Mouse (Mus musculus) neural tube, embryonic 15.5 days (tissue): ENCODE results near the gene Rgl1. TPM values are rescaled to one million over a fixed set of nuclear protein-coding genes. Genes with fewer than 3 reads are reported as not detected.
A peak's percentile ranks its signal among the peaks of the same experiment; 100 is the strongest.

Experiments
- ATAC-seq: fragments of 200-750 bp; cut with Nextera tagmentation; 2 replicates; pipeline ENCODE4 v1.8.0; 2017; ENCODE audit warnings: mild to moderate bottlenecking, moderate TSS enrichment, moderate library complexity; ENCODE audit not compliant: low FRiP score
- H3K27ac ChIP-seq: fragments of 300-500 bp; sonication (generic); replicated peaks from 2 replicates; pipeline ENCODE4 v1.5.1; 2015; ENCODE audit warnings: mild to moderate bottlenecking, inconsistent platforms
- H3K27me3 ChIP-seq: fragments of 300-500 bp; sonication (generic); replicated peaks from 2 replicates; pipeline ENCODE4 v1.6.1; 2015; ENCODE audit warnings: inconsistent platforms
- H3K36me3 ChIP-seq: fragments of 300-500 bp; sonication (generic); 2 replicates; pipeline ENCODE4 v1.6.1; 2015; ENCODE audit warnings: inconsistent platforms
- H3K4me1 ChIP-seq: fragments of 300-500 bp; sonication (generic); 2 replicates; pipeline ENCODE4 v1.6.1; 2015; ENCODE audit warnings: inconsistent platforms
- H3K4me2 ChIP-seq: fragments of 300-500 bp; sonication (generic); 2 replicates; pipeline ENCODE4 v1.6.1; 2015; ENCODE audit warnings: inconsistent platforms, mild to moderate bottlenecking, moderate library complexity
- H3K4me3 ChIP-seq: fragments of 300-500 bp; sonication (generic); replicated peaks from 2 replicates; pipeline ENCODE4 v1.5.1; 2015; ENCODE audit warnings: mild to moderate bottlenecking, inconsistent platforms
- H3K9ac ChIP-seq: fragments of 300-500 bp; sonication (generic); replicated peaks from 2 replicates; pipeline ENCODE4 v1.6.1; 2015; ENCODE audit warnings: mild to moderate bottlenecking, inconsistent platforms
- H3K9me3 ChIP-seq: fragments of 300-500 bp; sonication (generic); replicated peaks from 2 replicates; pipeline ENCODE4 v1.6.1; 2016; ENCODE audit warnings: inconsistent platforms
- WGBS: fragments of 180-500 bp; shearing (Covaris S2); methylation state at CpG from one replicate; pipeline ENCODE4 v1.1.7; 2015; ENCODE audit warnings: mixed read lengths; 5-methylcytosine and 5-hydroxymethylcytosine counted together
- polyA plus RNA-seq: library from polyadenylated mRNA; unstranded; fragments of >200 nt; fragmentation: Nextera tagmentation; extraction: Ambion mirVana; gene quantifications from 2 replicates; pipeline ENCODE4 v1.2.1, GENCODE M21; 2015

Rgl1 gene
- polyA plus RNA-seq, 1 experiment from 2014 or later: 18.8 TPM

DNA sequence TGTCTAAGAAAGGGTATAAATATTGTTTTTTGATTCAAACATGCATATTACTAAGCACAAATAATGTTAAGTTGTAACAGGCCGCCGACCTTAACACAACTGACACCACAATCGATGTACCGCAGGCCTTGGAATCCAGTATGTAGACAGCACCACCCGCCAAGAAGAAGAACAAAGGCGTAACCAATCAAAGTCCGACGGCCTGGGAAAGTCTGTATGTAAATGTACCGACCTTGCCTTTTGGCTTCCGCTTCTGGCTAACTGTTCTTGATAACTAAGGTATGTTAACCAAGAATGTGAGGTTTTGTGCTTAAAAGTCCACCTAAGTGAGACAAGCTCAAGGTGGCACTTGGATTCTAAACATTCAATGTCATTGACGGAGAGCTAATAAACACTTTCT lies 26.8 kb downstream of the Rgl1 start:
- no peak overlapping the region for H3K27ac ChIP-seq
- H3K36me3 ChIP-seq: no peaks in the 10 kb centered on the region
- no peaks in the 10 kb centered on the region for H3K4me1 ChIP-seq
- H3K4me2 ChIP-seq: no peak overlapping the region
- no peak overlapping the region for H3K9ac ChIP-seq
- H3K27me3 ChIP-seq: no peaks in the 10 kb centered on the region
- no peak overlapping the region for H3K4me3 ChIP-seq
- H3K9me3 ChIP-seq: no peaks in the 10 kb centered on the region
- ATAC-seq: no peak
- 76% methylated on average over 11 of the region's 11 CpGs for WGBS

DNA sequence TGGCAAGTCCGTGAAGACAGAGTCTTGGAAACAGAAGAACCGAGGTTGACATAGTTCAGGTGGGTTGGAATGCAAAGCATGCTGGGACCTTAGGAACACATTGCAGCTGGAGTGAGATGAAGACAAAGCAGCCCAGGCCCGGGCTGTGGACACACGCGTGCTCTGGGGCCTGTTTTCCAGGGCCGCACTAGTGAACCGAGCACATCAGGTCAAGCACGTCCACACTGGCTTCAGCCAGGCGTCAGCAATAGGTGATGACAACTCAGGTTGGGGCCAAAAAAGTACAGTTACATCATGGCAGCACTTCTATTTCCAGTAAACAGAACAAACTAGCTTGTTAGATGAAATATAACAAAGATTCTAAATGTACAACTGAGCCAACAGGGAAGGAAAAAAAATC lies 27.4 kb downstream of the Rgl1 start:
- 93% methylated on average over 9 of the region's 9 CpGs for WGBS
- Histone ChIP-seq H3K4me1 (no peaks in the 10 kb centered on the region), H3K4me2 (no peak overlapping the region), H3K4me3 (no peak overlapping the region), H3K27me3 (no peaks in the 10 kb centered on the region), H3K27ac (no peak overlapping the region), H3K9ac (no peak overlapping the region), H3K36me3 (no peaks in the 10 kb centered on the region), H3K9me3 (no peaks in the 10 kb centered on the region)
- no peak for ATAC-seq

DNA sequence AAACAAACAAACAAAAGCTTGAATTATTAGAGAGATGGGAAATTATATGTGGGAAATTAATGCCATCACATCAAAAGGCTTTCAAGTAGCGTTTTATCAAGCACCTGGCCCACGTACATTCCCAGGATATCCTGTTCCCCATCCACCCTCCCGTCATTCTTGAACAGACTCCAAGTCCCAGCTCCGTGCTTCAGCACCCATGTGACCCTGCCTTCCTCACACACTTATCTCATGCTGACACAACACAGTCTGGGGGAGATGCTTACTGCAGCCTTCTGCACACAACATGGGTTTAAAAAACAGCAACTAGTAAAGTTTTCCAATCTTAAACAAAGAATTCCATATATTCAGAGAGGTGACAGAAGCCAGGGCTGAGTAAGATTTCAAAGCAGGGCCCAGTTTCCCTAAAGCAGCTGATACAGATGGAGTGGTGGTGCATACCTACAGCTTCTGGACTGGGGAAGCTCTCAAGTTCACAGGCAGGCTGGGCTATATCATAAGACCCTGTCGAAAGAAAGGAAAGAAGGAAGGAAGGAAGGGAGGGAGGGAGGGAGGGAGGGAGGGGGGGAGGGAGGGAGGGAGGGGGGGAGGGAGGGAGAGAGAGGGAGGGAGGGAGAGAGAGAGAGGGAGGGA lies 38.4 kb downstream of the Rgl1 start:
- H3K9ac ChIP-seq: no peak overlapping the region
- H3K36me3 ChIP-seq: no peaks in the 10 kb centered on the region
- H3K4me2 ChIP-seq: no peak overlapping the region
- no peaks in the 10 kb centered on the region for H3K27me3 ChIP-seq
- H3K4me3 ChIP-seq: no peak overlapping the region
- H3K4me1 ChIP-seq: no peaks in the 10 kb centered on the region; the same call in 1 of the 2 replicates
- 70% methylated on average over 4 of the region's 5 CpGs for WGBS
- ATAC-seq: no peak
- no peak overlapping the region for H3K27ac ChIP-seq
- H3K9me3 ChIP-seq: no peaks in the 10 kb centered on the region

DNA sequence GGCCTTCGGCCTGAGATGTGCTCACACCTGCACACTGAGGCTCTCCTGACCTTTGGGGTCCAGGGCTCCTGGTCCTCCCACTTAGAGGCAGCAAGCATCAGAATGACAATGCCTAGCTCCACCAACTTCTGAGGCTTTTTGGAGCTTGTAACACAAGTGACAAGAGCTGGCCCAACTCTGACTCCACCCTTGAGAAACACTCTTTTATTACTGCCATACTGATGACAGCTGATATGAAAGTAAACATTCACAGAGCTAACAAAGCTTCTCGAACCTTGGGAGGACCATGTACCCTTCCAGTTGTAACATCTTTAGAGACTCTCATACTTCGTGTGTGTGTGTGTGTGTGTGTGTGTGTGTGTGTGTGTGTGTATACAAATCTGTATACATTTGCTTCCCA lies 40.1 kb downstream of the Rgl1 start:
- Histone ChIP-seq H3K9me3 (no peaks in the 10 kb centered on the region), H3K4me3 (no peak overlapping the region), H3K27me3 (no peaks in the 10 kb centered on the region), H3K36me3 (no peaks in the 10 kb centered on the region), H3K9ac (no peak overlapping the region), H3K4me1 (no peaks in the 10 kb centered on the region), H3K27ac (no peak overlapping the region), H3K4me2 (no peak overlapping the region)
- ATAC-seq: no peak
- WGBS: 86% methylated on average over 3 of the region's 3 CpGs

DNA sequence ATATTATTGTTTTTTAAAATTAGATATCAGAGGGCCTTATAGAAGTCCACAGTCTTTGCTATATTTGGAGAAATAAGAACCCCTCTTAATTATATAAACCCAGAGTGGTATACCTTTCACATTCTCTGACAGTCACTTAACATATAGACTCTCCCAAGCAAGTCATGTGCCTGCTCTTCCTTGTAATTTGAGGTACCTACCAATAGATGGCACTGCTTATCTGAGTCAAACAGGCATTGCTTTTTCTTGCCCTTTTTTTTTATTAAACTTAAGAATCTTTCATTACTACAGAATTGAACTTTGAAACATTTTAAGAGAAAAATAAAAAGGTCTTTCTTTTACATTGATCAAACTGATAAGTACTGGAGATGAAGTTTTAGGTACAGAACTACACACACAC lies 41.9 kb downstream of the Rgl1 start:
- no peaks in the 10 kb centered on the region for H3K27me3 ChIP-seq
- H3K27ac ChIP-seq: no peak overlapping the region
- no peaks in the 10 kb centered on the region for H3K9me3 ChIP-seq
- no peak overlapping the region for H3K4me3 ChIP-seq
- H3K4me2 ChIP-seq: no peak overlapping the region
- no peaks in the 10 kb centered on the region for H3K4me1 ChIP-seq
- no peak for ATAC-seq
- no peak overlapping the region for H3K9ac ChIP-seq
- no peaks in the 10 kb centered on the region for H3K36me3 ChIP-seq

DNA sequence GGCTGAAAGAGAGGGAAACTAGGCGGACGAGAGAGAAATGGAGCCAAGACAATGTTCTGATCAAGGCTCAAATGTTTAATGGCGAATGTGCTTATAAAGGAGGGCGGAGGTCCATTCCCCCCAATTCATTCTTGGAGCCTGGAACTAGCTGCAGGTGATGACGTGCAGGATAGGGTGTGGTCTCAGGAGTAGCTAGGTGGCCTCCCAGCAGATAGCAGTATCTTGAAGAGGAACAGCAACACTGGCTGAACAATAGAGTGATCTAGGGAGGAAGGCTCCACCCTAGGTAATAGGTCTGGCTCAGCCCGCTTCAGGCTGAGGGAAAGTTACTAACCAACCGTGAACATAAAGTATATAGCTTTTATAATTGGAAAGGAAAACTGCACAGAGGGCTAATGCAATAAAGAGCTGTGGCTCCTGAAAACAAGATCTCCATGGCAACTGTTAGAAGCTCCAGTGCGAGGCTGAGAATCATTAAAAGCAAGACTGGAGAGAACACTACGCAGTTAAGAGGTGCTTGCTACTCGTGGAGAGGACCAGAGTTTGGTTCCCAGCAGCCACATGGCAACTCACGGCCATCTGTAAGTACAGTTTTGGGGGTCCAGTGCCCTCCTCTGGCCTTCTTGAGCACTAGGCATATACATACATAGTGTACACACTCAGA lies 44.5 kb downstream of the Rgl1 start:
- Histone ChIP-seq H3K27ac (0 out of 2 replicates have a peak overlapping the region, but pooled peaks have one; percentile 19), H3K4me2 (no peak overlapping the region), H3K36me3 (no peaks in the 10 kb centered on the region), H3K9ac (no peak overlapping the region), H3K9me3 (no peaks in the 10 kb centered on the region), H3K27me3 (no peaks in the 10 kb centered on the region), H3K4me1 (no peaks in the 10 kb centered on the region), H3K4me3 (no peak overlapping the region)
- ATAC-seq: peak; percentile 28; the same call in 1 of the 2 replicates
- 74% methylated on average over 11 of the region's 11 CpGs for WGBS

DNA sequence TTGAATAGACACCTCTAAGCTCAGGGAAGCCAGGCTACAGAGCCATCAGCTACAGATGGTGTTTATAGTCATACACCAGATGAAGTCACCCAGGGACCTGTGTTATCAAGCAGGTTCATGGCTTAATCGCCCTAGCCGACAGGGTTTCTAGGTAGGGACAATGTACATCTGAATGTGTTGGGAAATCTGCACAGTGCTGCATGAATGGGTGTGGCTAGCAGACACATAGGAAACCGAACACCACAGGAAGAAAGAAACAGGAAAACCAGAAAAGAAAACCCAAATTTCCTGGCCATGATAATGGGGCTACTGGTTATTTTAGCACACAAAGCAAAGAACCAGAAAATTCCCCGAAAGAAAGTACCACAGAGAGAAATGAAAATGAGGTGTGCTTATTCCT lies 45.2 kb downstream of the Rgl1 start:
- Histone ChIP-seq H3K27me3 (no peaks in the 10 kb centered on the region), H3K9me3 (no peaks in the 10 kb centered on the region), H3K36me3 (no peaks in the 10 kb centered on the region), H3K4me1 (no peaks in the 10 kb centered on the region), H3K4me3 (no peak overlapping the region), H3K9ac (no peak overlapping the region), H3K4me2 (no peak overlapping the region), H3K27ac (no peak overlapping the region)
- ATAC-seq: no peak
- 89% methylated on average over 4 of the region's 4 CpGs for WGBS

DNA sequence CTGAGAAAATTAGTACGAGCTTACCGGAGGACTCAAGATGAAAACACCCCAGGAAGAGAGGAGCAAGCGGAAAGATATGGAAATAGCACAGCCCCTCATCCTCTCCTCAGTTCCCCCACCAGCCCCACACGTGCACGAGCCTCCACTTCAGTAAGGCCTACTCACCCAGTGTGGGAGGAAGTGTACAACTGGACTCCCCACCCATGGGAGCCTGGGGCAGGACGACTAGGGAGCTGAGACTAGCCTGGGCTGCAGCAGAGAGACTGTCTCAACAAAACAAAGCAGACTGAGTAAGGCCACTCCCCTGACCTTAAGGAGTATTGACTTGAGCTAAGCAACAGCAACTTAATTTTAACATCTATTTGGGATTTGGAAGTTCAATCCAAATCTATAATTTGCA lies 48.0 kb downstream of the Rgl1 start:
- Histone ChIP-seq H3K27me3 (no peaks in the 10 kb centered on the region), H3K27ac (no peak overlapping the region), H3K9ac (no peak overlapping the region), H3K9me3 (no peaks in the 10 kb centered on the region), H3K4me1 (no peaks in the 10 kb centered on the region), H3K4me3 (no peak overlapping the region), H3K36me3 (no peaks in the 10 kb centered on the region), H3K4me2 (no peak overlapping the region)
- 76% methylated on average over 6 of the region's 6 CpGs for WGBS
- ATAC-seq: no peak

DNA sequence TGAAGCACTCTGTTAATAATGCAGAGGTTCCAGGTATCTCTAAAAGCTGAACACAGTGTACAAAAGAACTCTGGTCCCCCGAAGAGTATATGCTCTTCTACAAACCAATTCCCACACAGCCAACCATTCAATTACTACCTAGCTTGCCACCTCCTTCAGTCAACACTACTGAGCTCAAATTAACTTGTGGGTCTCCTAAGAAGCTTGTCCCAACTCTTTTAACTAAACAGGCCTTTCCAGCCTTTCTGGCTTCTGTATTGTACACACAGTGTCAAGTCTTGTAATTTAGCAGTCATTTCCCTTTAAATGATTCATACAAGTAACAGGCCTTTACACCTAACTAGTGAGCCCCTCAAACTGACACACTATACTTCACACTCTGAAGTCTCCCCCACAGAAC lies 48.8 kb downstream of the Rgl1 start:
- no peak for ATAC-seq
- H3K9ac ChIP-seq: no peak overlapping the region
- no peaks in the 10 kb centered on the region for H3K9me3 ChIP-seq
- no peaks in the 10 kb centered on the region for H3K36me3 ChIP-seq
- no peak overlapping the region for H3K27ac ChIP-seq
- no peaks in the 10 kb centered on the region for H3K27me3 ChIP-seq
- H3K4me3 ChIP-seq: no peak overlapping the region
- 90% methylated on average over 1 of the region's 1 CpGs for WGBS
- no peaks in the 10 kb centered on the region for H3K4me1 ChIP-seq
- H3K4me2 ChIP-seq: no peak overlapping the region

DNA sequence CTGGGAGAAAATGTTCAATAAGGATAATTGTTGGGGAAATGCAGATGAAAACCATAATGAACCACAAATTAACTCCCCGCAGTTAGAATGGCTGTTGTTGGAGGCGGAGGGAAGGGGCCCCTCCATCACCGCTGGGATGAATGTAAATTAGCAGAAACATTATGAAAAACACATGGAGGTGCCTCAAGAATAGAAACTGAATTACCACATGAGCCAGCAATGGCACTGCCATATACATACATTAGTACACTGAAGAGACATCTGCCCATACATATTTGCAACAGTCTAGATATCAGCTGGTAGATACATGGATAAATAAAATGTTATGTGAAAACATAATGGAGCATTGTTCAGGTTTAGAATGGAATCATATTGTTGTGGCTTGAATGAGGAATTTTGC lies 51.7 kb downstream of the Rgl1 start:
- Histone ChIP-seq H3K9me3 (no peaks in the 10 kb centered on the region), H3K4me3 (no peak overlapping the region), H3K27me3 (no peaks in the 10 kb centered on the region), H3K4me1 (no peaks in the 10 kb centered on the region), H3K36me3 (no peaks in the 10 kb centered on the region), H3K4me2 (no peak overlapping the region), H3K27ac (no peak overlapping the region), H3K9ac (no peak overlapping the region)
- 47% methylated on average over 3 of the region's 3 CpGs for WGBS
- no peak for ATAC-seq

DNA sequence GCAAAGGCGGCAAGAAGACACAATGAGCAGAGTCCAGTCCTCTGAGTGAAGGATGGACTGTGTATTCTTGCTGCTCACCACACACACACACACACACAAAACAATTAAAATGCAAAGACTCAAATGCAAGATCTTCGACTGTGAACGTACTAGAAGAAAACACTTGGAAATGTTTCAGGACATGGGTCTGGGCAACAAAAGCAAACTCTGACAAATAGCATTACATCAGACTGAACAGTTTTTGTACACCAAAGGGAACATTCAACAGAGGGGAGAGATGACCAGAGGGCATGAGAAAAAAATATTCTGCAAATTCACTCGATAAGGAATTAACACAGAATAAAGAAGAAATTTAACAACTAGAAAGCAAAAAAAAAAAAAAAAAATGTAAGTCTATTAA lies 52.2 kb downstream of the Rgl1 start:
- Histone ChIP-seq H3K9ac (no peak overlapping the region), H3K4me1 (no peaks in the 10 kb centered on the region), H3K27ac (no peak overlapping the region), H3K4me2 (no peak overlapping the region), H3K36me3 (no peaks in the 10 kb centered on the region), H3K4me3 (no peak overlapping the region), H3K27me3 (no peaks in the 10 kb centered on the region), H3K9me3 (no peaks in the 10 kb centered on the region)
- WGBS: 76% methylated on average over 4 of the region's 4 CpGs
- ATAC-seq: no peak

DNA sequence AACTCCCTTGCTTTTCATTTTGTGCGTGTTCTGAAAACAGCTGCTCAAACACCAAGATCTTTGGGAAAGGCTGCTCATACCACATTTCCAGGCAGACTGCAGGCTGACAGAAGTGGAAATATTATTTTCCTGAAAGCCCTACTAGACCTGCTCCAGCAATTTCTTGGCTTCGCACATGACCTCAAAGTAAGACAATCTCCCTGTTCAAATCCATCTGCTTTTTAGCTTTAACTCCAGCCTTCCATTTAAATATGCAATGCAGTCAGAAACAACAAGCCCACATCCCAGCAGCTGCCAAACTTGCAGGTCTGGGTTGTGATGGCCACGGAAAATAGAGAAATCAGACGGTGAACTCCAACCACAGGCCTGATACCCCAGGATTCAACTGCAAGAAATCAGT lies 55.1 kb downstream of the Rgl1 start:
- Histone ChIP-seq H3K9ac (no peak overlapping the region), H3K36me3 (no peaks in the 10 kb centered on the region), H3K9me3 (no peaks in the 10 kb centered on the region), H3K4me2 (no peak overlapping the region), H3K4me3 (no peak overlapping the region), H3K27ac (no peak overlapping the region), H3K4me1 (no peaks in the 10 kb centered on the region), H3K27me3 (no peaks in the 10 kb centered on the region)
- 90% methylated on average over 4 of the region's 4 CpGs for WGBS
- ATAC-seq: no peak
